Mouse (Mus musculus) myocyte (in vitro differentiated cells): ENCODE measurements at regions not wholly inside any gene's neighbourhood (a gene's known extent, or its start where the extent isn't known, plus 50 kb on each side); places are given as distances from the start of the nearest gene placed in this dataset.

Source experiments
- H3K27me3 ChIP-seq: one replicate; pipeline ENCODE4 v1.6.1; 2011; ENCODE audit not compliant: control insufficient read depth, insufficient read depth, insufficient read length
- H3K36me3 ChIP-seq: one replicate; pipeline ENCODE4 v1.6.1; 2011; ENCODE audit not compliant: control insufficient read depth, insufficient read depth
- H3K4me2 ChIP-seq: one replicate; pipeline ENCODE4 v1.6.1; 2011; ENCODE audit warnings: low read depth, control low read depth
- H3K4me3 ChIP-seq: one replicate; pipeline ENCODE4 v1.5.1; 2011; ENCODE audit warnings: mild to moderate bottlenecking, control low read depth, moderate library complexity
- H3K79me2 ChIP-seq: one replicate; pipeline ENCODE4 v1.6.1; 2011; ENCODE audit not compliant: control insufficient read depth, insufficient read depth
- H3ac ChIP-seq: one replicate; pipeline ENCODE4 v1.6.1; 2011; ENCODE audit not compliant: control insufficient read depth, insufficient read length
- CEBPB ChIP-seq: IDR thresholded peaks from 2 replicates; pipeline ENCODE4 v1.6.1; 2011; ENCODE audit warnings: mild to moderate bottlenecking, moderate library complexity; ENCODE audit not compliant: poor library complexity, insufficient read depth, severe bottlenecking
- E2F4 ChIP-seq: IDR thresholded peaks from one replicate; pipeline ENCODE4 v1.6.1; 2011; ENCODE audit warnings: mild to moderate bottlenecking, control low read depth, moderate library complexity; ENCODE audit not compliant: insufficient read depth
- MAX ChIP-seq: IDR thresholded peaks from one replicate; pipeline ENCODE4 v1.6.1; 2011; ENCODE audit warnings: low read depth, mild to moderate bottlenecking, control low read depth
- MYOD1 ChIP-seq, 3 experiments: IDR thresholded peaks; one replicate each; pipeline ENCODE4 v1.6.1; 2011; ENCODE audit warnings: control low read depth in 2 of 3, low read depth in 2 of 3, mild to moderate bottlenecking in 2 of 3, moderate library complexity in 1 of 3; ENCODE audit not compliant: insufficient read length in 2 of 3, control insufficient read depth in 1 of 3
- MYOG ChIP-seq, 3 experiments: IDR thresholded peaks; one replicate each; pipeline ENCODE4 v1.6.1; 2011; ENCODE audit warnings: control low read depth in 2 of 3, low read depth in 2 of 3, mild to moderate bottlenecking in 2 of 3; ENCODE audit not compliant: insufficient read length in 2 of 3, control insufficient read depth in 1 of 3, insufficient read depth in 1 of 3
- POLR2A ChIP-seq: IDR thresholded peaks from one replicate; pipeline ENCODE4 v1.6.1; 2011; ENCODE audit warnings: low read depth, mild to moderate bottlenecking, control low read depth, moderate library complexity; ENCODE audit not compliant: insufficient read length
- POLR2AphosphoS2 ChIP-seq: IDR thresholded peaks from one replicate; pipeline ENCODE4 v1.6.1; 2011; ENCODE audit warnings: low read depth, control low read depth; ENCODE audit not compliant: insufficient read length
- REST ChIP-seq: IDR thresholded peaks from one replicate; pipeline ENCODE4 v1.6.1; 2011; ENCODE audit warnings: mild to moderate bottlenecking, control low read depth, moderate library complexity; ENCODE audit not compliant: insufficient read depth, insufficient read length
- SRF ChIP-seq: IDR thresholded peaks from one replicate; pipeline ENCODE4 v1.6.1; 2011; ENCODE audit warnings: low read depth; ENCODE audit not compliant: control insufficient read depth, insufficient read length
- TCF12 ChIP-seq: IDR thresholded peaks from one replicate; pipeline ENCODE4 v1.6.1; 2011; ENCODE audit warnings: mild to moderate bottlenecking, control low read depth; ENCODE audit not compliant: poor library complexity, insufficient read depth, severe bottlenecking
- TCF3 ChIP-seq: IDR thresholded peaks from one replicate; pipeline ENCODE4 v1.6.1; 2011; ENCODE audit warnings: low read depth, control low read depth; ENCODE audit not compliant: insufficient read length
- USF1 ChIP-seq: IDR thresholded peaks from one replicate; pipeline ENCODE4 v1.6.1; 2011; ENCODE audit warnings: low read depth, mild to moderate bottlenecking, control low read depth, moderate library complexity

GRCm38 (mm10) chr19:21053597-21054544 lies 99.9 kb upstream of the Tmc1 start:
- no peak overlapping the region for H3K4me3 ChIP-seq
- no peak overlapping the region for H3ac ChIP-seq
- TF ChIP-seq MYOD1 (IDR thresholded peaks at IDR 0.05; ENCODE audit: control insufficient read depth in 1 of 3, insufficient read length in 2 of 3, low read depth in 2 of 3) (no peak), POLR2A (no peak), CEBPB (no peak), TCF3 (no peak), SRF (no peak), E2F4 (no peak), MYOG (IDR thresholded peaks at IDR 0.05; ENCODE audit: control insufficient read depth in 1 of 3, insufficient read depth in 1 of 3, insufficient read length in 2 of 3, low read depth in 2 of 3) (no peak), TCF12 (no peak), REST (no peak), POLR2AphosphoS2 (no peak), MAX (no peak)
- H3K79me2 ChIP-seq, result no peaks in the 10 kb centered on the region
- no peak overlapping the region for H3K4me2 ChIP-seq
- no peaks in the 10 kb centered on the region for H3K36me3 ChIP-seq
- H3K27me3 ChIP-seq, result no peaks in the 10 kb centered on the region

GRCm38 (mm10) chr19:21052771-21053170 lies 98.8 kb upstream of the Tmc1 start:
- no peak for TF ChIP-seq POLR2AphosphoS2
- no peak for TF ChIP-seq REST
- TF ChIP-seq CEBPB, result no peak
- no peak for TF ChIP-seq USF1
- TF ChIP-seq E2F4, result no peak
- TF ChIP-seq TCF12, result no peak
- Histone ChIP-seq H3ac (no peak overlapping the region), H3K27me3 (no peaks in the 10 kb centered on the region), H3K4me3 (no peak overlapping the region), H3K79me2 (no peaks in the 10 kb centered on the region), H3K36me3 (no peaks in the 10 kb centered on the region), H3K4me2 (no peak overlapping the region)

- Histone ChIP-seq H3ac (no peak overlapping the region), H3K4me3 (no peak overlapping the region), H3K4me2 (no peak overlapping the region), H3K79me2 (no peaks in the 10 kb centered on the region), H3K27me3 (no peaks in the 10 kb centered on the region), H3K36me3 (no peaks in the 10 kb centered on the region)
- no peak for TF ChIP-seq CEBPB
- TF ChIP-seq E2F4, result no peak
- no peak for TF ChIP-seq POLR2A
- no peak for TF ChIP-seq TCF12
- TF ChIP-seq TCF3, result no peak
- TF ChIP-seq SRF, result no peak
- TF ChIP-seq USF1, result no peak
- no peak for TF ChIP-seq MAX
- no peak for TF ChIP-seq MYOG (IDR thresholded peaks at IDR 0.05; ENCODE audit: control insufficient read depth in 1 of 3, insufficient read depth in 1 of 3, insufficient read length in 2 of 3, low read depth in 2 of 3)
- TF ChIP-seq REST, result no peak
- no peak for TF ChIP-seq POLR2AphosphoS2
- TF ChIP-seq MYOD1 (IDR thresholded peaks at IDR 0.05; ENCODE audit: control insufficient read depth in 1 of 3, insufficient read length in 2 of 3, low read depth in 2 of 3), result no peak
These were observed 97.9 kb upstream of the Tmc1 start for GRCm38 (mm10) chr19:21051872-21052271.

GRCm38 (mm10) chr19:21050994-21051721 lies 97.2 kb upstream of the Tmc1 start:
- Histone ChIP-seq H3K79me2 (no peaks in the 10 kb centered on the region), H3K4me3 (no peak overlapping the region), H3ac (no peak overlapping the region), H3K36me3 (no peaks in the 10 kb centered on the region), H3K4me2 (no peak overlapping the region), H3K27me3 (no peaks in the 10 kb centered on the region)
- TF ChIP-seq CEBPB (no peak), E2F4 (no peak)

- H3K4me2 ChIP-seq, result no peak overlapping the region
- H3ac ChIP-seq, result no peak overlapping the region
- no peak for TF ChIP-seq MAX
- no peak for TF ChIP-seq REST
- TF ChIP-seq POLR2A, result no peak
- TF ChIP-seq TCF3, result no peak
- TF ChIP-seq POLR2AphosphoS2, result no peak
- TF ChIP-seq E2F4, result no peak
- TF ChIP-seq USF1, result no peak
- TF ChIP-seq CEBPB, result no peak
- TF ChIP-seq MYOD1 (IDR thresholded peaks at IDR 0.05; ENCODE audit: control insufficient read depth in 1 of 3, insufficient read length in 2 of 3, low read depth in 2 of 3), result no peak
- no peak for TF ChIP-seq SRF
- no peak overlapping the region for H3K4me3 ChIP-seq
- H3K79me2 ChIP-seq, result no peaks in the 10 kb centered on the region
- no peaks in the 10 kb centered on the region for H3K27me3 ChIP-seq
- H3K36me3 ChIP-seq, result no peaks in the 10 kb centered on the region
These were observed 95.3 kb upstream of the Tmc1 start for GRCm38 (mm10) chr19:21049301-21049700.
